Mouse (Mus musculus) lung, postnatal 0 days (tissue): ENCODE data around the gene Cdip1. TPM values are rescaled to one million over a fixed set of nuclear protein-coding genes. Genes with fewer than 3 reads are reported as not detected.
A peak's percentile ranks its signal among the peaks of the same experiment; 100 is the strongest.

Experiments
- ATAC-seq: fragments of 200-750 bp; cut with Nextera tagmentation; 2 replicates; pipeline ENCODE4 v1.8.0; 2017; ENCODE audit warnings: moderate library complexity
- DNase-seq: peaks from one replicate; pipeline ENCODE4 v3.0.0-alpha.2; 2016; ENCODE audit warnings: low spot score
- H3K27ac ChIP-seq: fragments of 300-500 bp; sonication (generic); 2 replicates; pipeline ENCODE4 v1.5.1; 2014; ENCODE audit warnings: antibody characterized with exemption, mild to moderate bottlenecking, low read length, mixed read lengths
- H3K27me3 ChIP-seq: fragments of 300-500 bp; sonication (generic); replicated peaks from 2 replicates; pipeline ENCODE4 v1.6.1; 2014; ENCODE audit warnings: low read length, mixed read lengths; ENCODE audit not compliant: insufficient read depth
- H3K36me3 ChIP-seq: fragments of 300-500 bp; sonication (generic); 2 replicates; pipeline ENCODE4 v1.6.1; 2014; ENCODE audit warnings: low read length, mixed read lengths; ENCODE audit not compliant: insufficient read depth
- H3K4me1 ChIP-seq: fragments of 300-500 bp; sonication (generic); 2 replicates; pipeline ENCODE4 v1.6.1; 2014; ENCODE audit warnings: antibody characterized with exemption, low read depth, low read length, mixed read lengths; ENCODE audit not compliant: insufficient read depth
- H3K4me2 ChIP-seq: fragments of 300-500 bp; sonication (generic); replicated peaks from 2 replicates; pipeline ENCODE4 v1.6.1; 2014; ENCODE audit warnings: low read depth, mild to moderate bottlenecking, low read length, moderate library complexity, mixed read lengths
- H3K4me3 ChIP-seq: fragments of 300-500 bp; sonication (generic); 2 replicates; pipeline ENCODE4 v1.5.1; 2014; ENCODE audit warnings: low read depth, low read length
- H3K9ac ChIP-seq: fragments of 300-500 bp; sonication (generic); replicated peaks from 2 replicates; pipeline ENCODE4 v1.6.1; 2014; ENCODE audit warnings: low read depth, mild to moderate bottlenecking
- H3K9me3 ChIP-seq: fragments of 300-500 bp; sonication (generic); 2 replicates; pipeline ENCODE4 v1.6.1; 2016; ENCODE audit warnings: low read length, mixed read lengths
- CTCF ChIP-seq: IDR thresholded peaks from 2 replicates; pipeline ENCODE4 v1.5.1; 2016; ENCODE audit warnings: antibody characterized with exemption, mild to moderate bottlenecking
- EP300 ChIP-seq: IDR thresholded peaks from 2 replicates; pipeline ENCODE4 v1.6.1; 2016; ENCODE audit warnings: antibody characterized with exemption, mild to moderate bottlenecking, control low read depth
- WGBS: fragments of 180-500 bp; shearing (Covaris S2); extraction: QIAGEN DNeasy Blood & Tissue Kit; methylation state at CpG from one replicate; pipeline ENCODE4 v1.1.7; 2014; 5-methylcytosine and 5-hydroxymethylcytosine counted together
- polyA plus RNA-seq: library from polyadenylated mRNA; unstranded; fragments of >200 nt; fragmentation: Nextera tagmentation; extraction: Ambion mirVana; gene quantifications from 2 replicates; pipeline ENCODE4 v1.2.1, GENCODE M21; 2015

Cdip1 gene
- polyA plus RNA-seq: 57.5 and 68.2 TPM in 2 replicates

GRCm38 (mm10) chr16:4789810-4790559 lies at the start of gene Cdip1:
Gene Cdip1, minus strand, starts transcription at chr16:4790292.
- peak; percentile 96 for DNase-seq
- no peaks in the 10 kb centered on the region for H3K9me3 ChIP-seq
- H3K4me2 ChIP-seq: peak within 1 kb of the TSS; percentile 91
- peak; percentile 99 for ATAC-seq
- H3K27me3 ChIP-seq: no peaks in the 10 kb centered on the region
- peaks cover 5% of the 10 kb centered on the region; the same call in 1 of the 2 replicates for H3K4me1 ChIP-seq
- 6% methylated on average over 51 of the region's 51 CpGs for WGBS
- peak within 1 kb of the TSS; percentile 82 for H3K9ac ChIP-seq
- no peaks in the 10 kb centered on the region for H3K36me3 ChIP-seq
- no peak for TF ChIP-seq EP300
- 0 out of 2 replicates have a peak, but pooled peaks have one; percentile 19 for TF ChIP-seq CTCF
- H3K27ac ChIP-seq: peak within 1 kb of the TSS; percentile 93
- H3K4me3 ChIP-seq: peak within 1 kb of the TSS; percentile 83

GRCm38 (mm10) chr16:4839552-4839951 lies 49.5 kb upstream of the Cdip1 start:
- H3K36me3 ChIP-seq: no peaks in the 10 kb centered on the region
- ATAC-seq (0 out of 2 replicates have a peak, but pooled peaks have one; percentile 12), DNase-seq (no peak)
- H3K27ac ChIP-seq: no peak overlapping the region
- H3K4me3 ChIP-seq: no peak overlapping the region
- TF ChIP-seq EP300 (no peak), CTCF (no peak)
- no peaks in the 10 kb centered on the region for H3K9me3 ChIP-seq
- no peaks in the 10 kb centered on the region; the same call in 1 of the 2 replicates for H3K4me1 ChIP-seq
- no peak overlapping the region for H3K4me2 ChIP-seq
- WGBS: 67% methylated on average over 3 of the region's 3 CpGs
- no peaks in the 10 kb centered on the region for H3K27me3 ChIP-seq
- H3K9ac ChIP-seq: no peak overlapping the region

GRCm38 (mm10) chr16:4837631-4838030 lies 47.5 kb upstream of the Cdip1 start:
- Histone ChIP-seq H3K9me3 (no peaks in the 10 kb centered on the region), H3K4me2 (no peak overlapping the region), H3K4me3 (no peak overlapping the region), H3K27me3 (no peaks in the 10 kb centered on the region), H3K9ac (no peak overlapping the region), H3K4me1 (no peaks in the 10 kb centered on the region; the same call in 1 of the 2 replicates), H3K36me3 (no peaks in the 10 kb centered on the region), H3K27ac (no peak overlapping the region)
- DNase-seq: no peak
- 84% methylated on average over 3 of the region's 3 CpGs for WGBS
- ATAC-seq: no peak
- TF ChIP-seq EP300: no peak
- TF ChIP-seq CTCF: no peak

DNA sequence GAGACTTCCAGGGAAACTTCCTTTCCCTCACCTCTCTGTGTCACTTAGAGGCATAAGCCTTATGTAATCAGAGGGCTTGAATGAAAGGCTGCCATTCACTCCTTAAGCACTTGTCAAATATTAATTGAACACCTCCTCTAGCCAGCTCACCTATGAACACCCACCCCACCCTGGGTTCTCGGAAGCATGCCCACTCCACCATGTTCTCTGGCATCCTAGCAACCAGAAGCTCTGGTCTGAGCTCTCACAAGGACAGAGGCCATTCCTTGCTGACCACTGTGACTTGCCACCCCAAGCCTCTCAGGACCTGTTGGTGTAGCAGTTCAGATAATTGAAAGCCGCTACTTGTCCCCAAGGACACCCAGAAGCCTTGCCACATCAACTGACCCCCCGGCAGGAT lies 45.1 kb upstream of the Cdip1 start, which contains the start of gene 4930562C15Rik:
Gene 4930562C15Rik (plus strand): TSS at position 226 of the 400 bp plus-strand sequence.
- H3K9ac ChIP-seq: no peak within 1 kb of the TSS
- no peak within 1 kb of the TSS for H3K4me2 ChIP-seq
- no peaks in the 10 kb centered on the region for H3K36me3 ChIP-seq
- no peak within 1 kb of the TSS for H3K4me3 ChIP-seq
- H3K4me1 ChIP-seq: no peaks in the 10 kb centered on the region; the same call in 1 of the 2 replicates
- 0 out of 2 replicates have a peak within 1 kb of the TSS, but pooled peaks have one; percentile 9 for H3K27ac ChIP-seq
- ATAC-seq: peak; percentile 74
- WGBS: 66% methylated on average over 3 of the region's 3 CpGs
- H3K9me3 ChIP-seq: no peaks in the 10 kb centered on the region
- peak; percentile 63 for DNase-seq
- TF ChIP-seq CTCF (no peak), EP300 (no peak)
- H3K27me3 ChIP-seq: no peaks in the 10 kb centered on the region

GRCm38 (mm10) chr16:4833858-4834257 lies 43.8 kb upstream of the Cdip1 start:
- TF ChIP-seq EP300 (no peak), CTCF (no peak)
- no peaks in the 10 kb centered on the region for H3K36me3 ChIP-seq
- DNase-seq (no peak), ATAC-seq (peak; percentile 40; the same call in 1 of the 2 replicates)
- no peak overlapping the region for H3K27ac ChIP-seq
- no peak overlapping the region for H3K9ac ChIP-seq
- 68% methylated on average over 2 of the region's 2 CpGs for WGBS
- no peaks in the 10 kb centered on the region for H3K9me3 ChIP-seq
- no peaks in the 10 kb centered on the region for H3K27me3 ChIP-seq
- H3K4me1 ChIP-seq: no peaks in the 10 kb centered on the region
- H3K4me3 ChIP-seq: no peak overlapping the region
- no peak overlapping the region for H3K4me2 ChIP-seq

DNA sequence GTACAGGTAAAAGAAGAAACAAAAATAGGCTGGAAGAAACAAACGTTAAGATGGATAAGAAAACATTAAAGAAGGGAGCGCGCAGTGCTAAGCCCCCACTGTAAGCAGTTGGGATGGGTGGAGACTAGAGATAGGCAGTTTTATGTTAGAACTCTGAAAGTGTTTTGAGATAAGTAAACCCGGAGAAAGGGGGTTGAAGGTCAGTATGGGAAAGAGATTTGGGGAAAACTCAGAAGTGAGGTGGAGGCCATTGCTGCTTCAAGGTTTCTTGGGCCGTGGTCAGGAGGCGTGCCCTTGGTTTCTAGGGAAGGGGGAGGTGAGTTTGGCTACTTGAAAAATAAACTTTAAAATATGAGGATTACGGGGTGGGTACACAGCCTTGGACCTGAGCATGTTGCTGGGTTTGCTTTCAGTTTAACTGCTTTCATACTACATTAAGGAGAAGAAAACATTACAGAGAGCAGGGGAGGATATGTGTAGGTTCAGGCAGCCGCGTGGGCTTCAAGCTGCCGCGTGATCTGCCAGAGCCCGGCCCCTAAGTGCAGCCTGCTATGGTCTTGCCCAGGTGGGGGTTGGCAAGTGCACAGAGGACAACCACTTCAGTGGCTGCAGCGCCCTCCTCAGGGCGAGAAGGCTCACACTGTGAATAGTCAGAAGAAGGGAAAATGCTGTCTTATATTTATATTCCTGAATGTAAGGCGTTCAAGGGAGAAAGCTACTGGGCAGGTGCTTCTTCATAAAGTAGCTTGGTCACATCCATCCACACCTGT lies 41.7 kb upstream of the Cdip1 start:
- Histone ChIP-seq H3K27ac (no peak overlapping the region), H3K4me3 (no peak overlapping the region), H3K4me2 (no peak overlapping the region), H3K4me1 (no peaks in the 10 kb centered on the region), H3K9ac (no peak overlapping the region), H3K36me3 (no peaks in the 10 kb centered on the region), H3K27me3 (no peaks in the 10 kb centered on the region), H3K9me3 (no peaks in the 10 kb centered on the region)
- DNase-seq (peak; percentile 34), ATAC-seq (peak; percentile 51)
- TF ChIP-seq EP300 (no peak), CTCF (peak; percentile 54)
- 53% methylated on average over 15 of the region's 15 CpGs for WGBS
